Mouse (Mus musculus) CD4-positive, CD25-positive, alpha-beta regulatory T cell, adult 2 months (primary cell): ENCODE results near the gene Rfc4.

Experiments used
- DNase-seq: peaks from one replicate; pipeline ENCODE4 v3.0.0-alpha.2; 2012; ENCODE audit warnings: low read depth, low spot score

Rfc4 gene

DNA sequence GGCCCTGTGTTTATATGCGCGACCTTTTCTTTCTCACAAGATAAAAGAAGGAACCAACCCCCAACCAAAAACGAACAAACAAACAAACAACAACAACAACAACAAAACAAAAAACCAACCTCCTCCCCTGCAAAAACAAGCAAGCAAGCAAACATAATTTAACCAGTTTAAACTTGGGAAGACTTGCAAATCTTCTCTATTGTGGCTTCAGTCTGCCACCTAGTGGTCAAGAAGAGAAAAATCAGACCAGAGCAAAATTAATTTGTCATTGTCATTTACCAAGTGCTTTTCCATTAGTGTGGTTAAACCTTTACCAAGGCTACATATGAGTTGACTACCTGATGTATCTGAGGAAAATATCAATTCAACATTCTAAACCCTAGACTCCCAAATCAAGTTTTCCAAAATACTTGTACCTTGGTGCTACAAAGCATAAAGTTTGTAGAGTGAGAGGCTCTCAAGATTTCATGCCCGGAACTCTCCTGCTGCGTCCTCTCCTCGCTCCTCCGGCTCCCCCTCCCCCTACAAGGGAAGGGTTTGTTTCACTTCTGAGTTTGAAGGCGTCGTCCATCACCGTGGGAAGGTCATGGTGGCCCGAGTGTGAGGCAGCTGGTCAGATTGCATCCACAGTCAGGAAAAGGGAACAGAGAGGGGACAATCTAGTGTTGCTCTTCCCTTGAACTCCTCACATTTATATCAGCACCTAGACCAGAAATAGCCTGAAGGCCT, 8.0 kb upstream of the Rfc4 start:
- DNase-seq: peak; percentile 83

DNA sequence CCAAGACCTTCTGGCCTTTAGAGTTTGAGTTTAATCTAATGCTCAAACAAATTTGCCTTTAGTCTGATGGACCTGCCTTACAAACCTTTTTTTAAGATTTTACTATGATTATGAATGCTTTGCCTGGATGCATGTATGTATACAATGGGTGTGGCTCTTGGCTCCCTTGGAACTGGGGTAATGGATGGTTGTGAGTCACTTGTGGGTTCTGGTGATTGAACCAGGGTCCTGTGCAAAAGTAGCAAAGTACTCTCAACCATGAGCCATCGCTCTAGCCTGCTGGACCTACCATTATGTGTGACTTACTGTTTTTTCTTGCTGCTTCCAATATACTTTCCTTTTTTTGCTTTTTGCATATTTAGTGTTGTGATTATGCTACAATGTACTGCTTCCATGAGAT, 4.8 kb upstream of the Rfc4 start:
- no peak for DNase-seq

- no peak for DNase-seq
Observed at GRCm38 (mm10) chr16:23130303-23130702, 2.8 kb upstream of the Rfc4 start.

DNA sequence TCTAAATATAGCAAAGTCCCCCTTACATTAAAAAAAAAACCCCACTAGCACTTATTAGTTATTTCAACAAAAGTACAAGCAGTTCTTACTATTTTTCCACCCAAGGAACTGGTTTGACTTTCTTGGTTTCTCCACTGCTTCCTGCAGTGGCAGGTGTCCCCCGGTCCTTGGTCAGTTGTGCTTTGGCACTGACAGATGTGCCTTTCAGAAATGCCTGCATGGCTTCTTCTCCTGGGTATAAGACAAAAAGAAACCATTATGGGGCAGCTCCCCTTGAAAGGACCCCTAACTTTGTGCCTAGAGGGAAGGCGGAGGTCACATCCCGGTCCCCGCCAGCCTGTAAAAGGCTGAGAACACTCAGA, 245 bp downstream of the Rfc4 start:
- no peak for DNase-seq

DNA sequence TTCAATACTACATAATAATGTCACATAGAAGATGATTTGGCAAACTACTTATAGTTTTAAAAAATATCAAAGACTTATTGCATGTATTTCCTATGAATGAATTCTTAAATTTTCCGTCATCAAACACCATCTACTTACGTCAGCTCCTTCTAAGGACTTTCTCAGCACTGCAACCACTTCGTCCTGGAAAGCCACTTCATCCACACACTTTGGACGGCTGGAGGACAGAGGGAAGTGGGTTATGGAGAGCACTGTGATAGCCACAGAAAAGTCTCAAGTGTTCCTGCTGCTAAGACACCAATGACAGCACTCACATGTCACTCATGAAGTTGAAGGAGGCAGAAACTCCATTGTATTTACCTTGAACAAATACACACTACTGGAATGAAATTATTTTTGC, 3.1 kb downstream of the Rfc4 start:
- DNase-seq: no peak

DNA sequence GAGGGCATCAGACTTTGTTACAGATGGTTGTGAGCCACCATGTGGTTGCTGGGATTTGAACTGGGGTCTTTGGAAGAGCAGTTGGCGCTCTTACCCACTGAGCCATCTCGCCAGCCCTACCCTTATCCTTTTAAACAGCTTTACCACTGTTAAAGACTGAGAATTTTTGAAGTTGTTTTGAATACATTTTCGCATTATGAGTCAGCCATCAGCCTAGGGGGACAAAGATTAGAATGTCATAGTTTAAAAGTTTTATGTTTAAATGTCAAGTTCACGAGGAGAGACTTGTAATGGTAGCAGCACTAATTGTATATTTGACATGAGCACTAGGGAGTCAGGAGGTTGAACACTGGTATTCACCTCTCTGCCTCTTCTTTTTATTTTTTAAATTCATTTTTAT, 4.4 kb downstream of the Rfc4 start:
- no peak for DNase-seq

DNA sequence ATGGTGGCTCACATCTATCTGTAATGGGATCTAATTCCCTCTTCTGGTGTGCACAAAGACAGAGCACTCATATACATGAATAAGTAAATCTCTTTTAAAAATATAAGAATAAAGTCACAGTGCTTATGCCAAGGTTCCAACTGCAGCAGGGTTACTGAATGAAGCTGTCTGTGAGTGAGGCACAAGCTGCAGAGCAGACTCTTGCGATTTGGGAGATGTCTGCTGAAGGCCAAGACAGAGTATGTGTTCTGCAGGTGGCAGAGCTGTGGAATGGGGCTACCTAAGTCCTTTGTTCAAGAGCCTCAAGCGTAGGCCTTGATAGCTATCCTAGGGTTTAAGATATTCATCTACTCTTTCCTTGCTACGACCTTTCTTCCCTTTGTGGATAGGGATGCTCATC, 5.1 kb downstream of the Rfc4 start:
- DNase-seq: no peak

- no peak for DNase-seq
Observed at GRCm38 (mm10) chr16:23117173-23117572, 10.4 kb downstream of the Rfc4 start.

- no peak for DNase-seq
Observed at GRCm38 (mm10) chr16:23115486-23115885, 12.1 kb downstream of the Rfc4 start.

DNA sequence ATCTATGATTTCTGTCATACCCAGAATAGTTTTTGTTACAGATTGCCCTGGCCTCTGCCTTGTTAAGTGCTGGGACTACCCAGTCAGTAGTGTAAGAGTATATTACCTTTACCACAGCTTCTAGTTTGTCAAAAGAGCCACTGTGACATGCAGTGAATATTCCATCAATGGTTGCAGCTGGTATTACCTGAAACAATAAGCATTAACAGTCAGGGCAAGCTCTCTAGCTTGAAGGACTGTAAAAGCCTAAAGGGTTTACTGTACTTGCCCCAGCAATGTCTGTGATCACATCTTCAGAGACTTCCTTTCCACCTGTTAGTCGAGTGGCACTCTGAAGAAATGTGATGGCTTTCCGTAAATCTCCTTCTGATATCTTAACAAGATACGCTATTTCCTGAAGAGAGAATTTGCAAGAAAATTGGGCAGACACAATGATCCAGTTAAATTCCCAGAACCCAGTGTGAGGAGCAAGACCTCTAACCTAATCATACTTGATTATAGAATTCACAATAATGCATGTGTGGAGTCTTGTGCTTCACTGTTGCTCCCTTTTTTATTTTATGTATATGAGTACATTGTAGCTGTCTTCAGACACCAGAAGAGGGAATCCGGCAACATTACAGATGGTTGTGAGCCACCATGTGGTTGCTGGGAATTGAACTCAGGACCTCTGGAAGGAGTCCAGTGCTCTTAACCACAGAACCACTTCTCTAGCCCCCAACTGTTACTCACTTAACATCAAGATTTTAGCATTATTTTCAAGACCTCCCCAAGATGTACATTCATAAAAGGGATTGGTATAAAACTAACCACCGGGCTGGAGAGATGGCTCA, 13.0 kb downstream of the Rfc4 start:
- DNase-seq: no peak

DNA sequence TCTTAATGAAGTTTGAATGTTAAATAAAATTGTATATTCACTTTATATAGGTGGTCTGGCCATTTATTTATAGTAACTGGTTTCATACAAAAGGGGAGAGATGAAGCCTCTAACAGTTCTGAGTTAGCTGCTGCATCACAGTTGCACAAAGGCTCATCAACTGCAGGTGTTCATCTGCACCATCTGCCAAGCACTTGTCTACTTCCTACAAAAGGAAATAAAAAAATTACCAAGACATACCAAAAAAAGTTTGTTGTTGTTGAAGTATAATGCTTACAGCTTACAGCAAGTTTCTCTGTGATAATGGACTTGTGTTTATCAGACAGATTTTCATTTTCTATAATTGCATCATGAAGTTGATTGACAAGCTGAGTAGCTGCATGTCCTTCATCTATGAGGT, 13.6 kb downstream of the Rfc4 start:
- no peak for DNase-seq

GRCm38 (mm10) chr16:23112861-23113435, 14.6 kb downstream of the Rfc4 start:
- DNase-seq: no peak

DNA sequence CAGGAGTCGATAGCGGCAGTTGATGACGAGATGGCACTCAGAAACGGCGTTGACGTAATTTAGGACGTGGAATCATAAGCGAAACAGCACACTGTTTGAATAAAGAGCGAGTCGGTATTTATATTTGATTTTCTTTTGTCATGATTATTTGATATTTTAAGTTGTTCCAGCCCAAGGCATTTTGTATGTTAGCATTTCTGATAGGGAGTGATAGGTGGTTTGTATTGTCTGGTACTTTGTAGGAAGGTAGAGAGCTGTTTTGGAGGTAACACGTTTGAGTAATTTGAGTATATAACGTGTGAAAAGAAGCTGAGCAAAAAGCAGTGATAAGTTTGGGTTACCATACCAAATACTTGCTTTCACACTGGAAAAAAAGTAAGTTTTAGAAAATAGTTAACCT, 15.2 kb downstream of the Rfc4 start:
- no peak for DNase-seq

DNA sequence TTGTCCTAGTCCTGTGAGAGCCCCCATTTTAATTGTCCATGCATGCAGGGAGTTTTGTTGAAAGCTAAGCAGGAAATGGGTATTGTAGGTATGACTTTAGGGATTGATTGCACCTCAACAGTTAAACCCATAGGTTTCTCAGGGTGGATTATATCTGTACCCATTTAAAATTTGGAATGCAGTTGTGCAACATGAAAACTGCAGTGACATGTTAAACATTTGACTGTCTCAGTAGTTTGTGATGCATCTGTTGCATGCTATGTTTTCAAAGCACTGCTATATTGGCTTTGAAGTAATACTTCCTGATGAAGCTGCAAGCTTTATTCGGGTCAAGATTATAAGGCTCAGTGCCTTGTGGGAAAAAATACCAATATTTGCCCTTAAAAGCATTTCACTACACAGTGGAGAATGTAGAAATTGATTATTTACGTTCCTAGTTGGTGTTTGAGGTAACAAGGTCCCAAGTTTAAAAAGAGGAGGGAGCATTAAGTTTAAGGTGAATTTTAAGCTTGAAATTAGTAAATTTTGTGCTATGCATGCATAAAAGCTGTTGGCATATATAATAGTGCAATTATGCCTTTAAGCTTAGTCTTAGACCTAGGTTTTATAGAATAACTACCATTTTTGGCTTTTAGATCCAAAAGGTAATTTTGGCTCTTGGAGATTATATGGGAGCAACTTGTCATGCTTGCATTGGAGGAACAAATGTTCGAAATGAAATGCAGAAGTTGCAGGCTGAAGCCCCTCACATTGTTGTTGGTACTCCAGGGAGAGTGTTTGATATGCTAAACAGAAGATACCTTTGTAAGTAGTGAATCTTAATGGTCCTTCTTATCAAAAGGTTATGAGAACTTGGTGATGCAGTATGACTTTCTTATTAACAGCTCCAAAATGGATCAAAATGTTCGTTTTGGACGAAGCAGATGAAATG, 17.9 kb downstream of the Rfc4 start:
- peak; percentile 12 for DNase-seq

DNA sequence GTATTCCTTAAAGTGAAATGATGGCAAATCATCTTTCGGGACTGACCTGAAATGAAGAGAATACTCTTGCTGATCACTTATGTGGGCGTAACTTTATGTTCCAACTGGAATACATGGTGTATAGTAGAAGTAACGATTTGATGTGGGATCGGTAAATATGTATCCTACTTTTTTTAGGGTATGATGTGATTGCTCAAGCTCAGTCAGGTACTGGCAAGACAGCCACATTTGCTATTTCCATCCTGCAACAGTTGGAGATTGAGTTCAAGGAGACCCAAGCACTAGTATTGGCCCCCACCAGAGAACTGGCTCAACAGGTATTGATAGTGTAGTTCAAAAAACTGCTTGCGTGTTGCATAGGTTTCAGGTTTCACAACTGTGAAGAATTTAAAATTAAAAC, 18.6 kb downstream of the Rfc4 start:
- DNase-seq: peak; percentile 13

DNA sequence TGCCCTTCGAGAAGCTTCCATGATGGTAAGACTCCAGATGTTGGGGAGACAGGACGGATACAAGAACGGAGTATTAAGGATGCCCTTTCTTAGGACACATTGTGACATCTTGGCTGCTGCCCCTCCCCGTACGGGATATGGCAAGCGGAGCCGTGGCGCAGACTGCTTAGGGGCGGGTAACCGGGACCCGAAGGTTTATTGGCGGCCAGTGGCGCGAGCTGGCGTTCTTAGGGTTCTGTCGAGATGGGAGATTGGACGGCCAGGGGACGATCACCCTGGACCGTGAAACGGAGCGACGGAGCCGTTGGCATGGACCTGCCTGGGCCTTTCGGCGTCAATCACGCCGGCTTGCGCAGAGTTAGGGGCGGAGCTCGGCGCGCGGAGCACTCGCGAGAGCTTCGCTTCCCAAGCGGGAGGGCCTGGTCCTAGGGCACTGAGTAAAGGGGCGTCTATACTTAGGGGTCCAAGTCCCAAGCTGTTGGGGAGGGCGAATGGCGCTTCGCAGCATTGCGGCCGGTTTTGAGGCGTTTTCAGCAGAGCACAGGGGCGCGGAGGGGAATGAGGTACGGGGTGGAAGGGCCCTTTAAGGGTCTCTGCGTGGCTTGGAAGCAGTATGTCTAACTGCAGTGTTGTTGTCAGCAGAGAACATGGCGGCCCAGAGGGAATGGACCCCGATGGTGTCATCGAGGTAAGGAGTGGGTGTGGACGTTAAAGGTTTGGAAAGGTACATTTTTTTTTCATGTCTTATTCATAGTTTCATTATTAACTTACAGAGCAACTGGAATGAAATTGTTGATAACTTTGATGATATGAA, 19.4 kb downstream of the Rfc4 start:
- peak; percentile 87 for DNase-seq

DNA sequence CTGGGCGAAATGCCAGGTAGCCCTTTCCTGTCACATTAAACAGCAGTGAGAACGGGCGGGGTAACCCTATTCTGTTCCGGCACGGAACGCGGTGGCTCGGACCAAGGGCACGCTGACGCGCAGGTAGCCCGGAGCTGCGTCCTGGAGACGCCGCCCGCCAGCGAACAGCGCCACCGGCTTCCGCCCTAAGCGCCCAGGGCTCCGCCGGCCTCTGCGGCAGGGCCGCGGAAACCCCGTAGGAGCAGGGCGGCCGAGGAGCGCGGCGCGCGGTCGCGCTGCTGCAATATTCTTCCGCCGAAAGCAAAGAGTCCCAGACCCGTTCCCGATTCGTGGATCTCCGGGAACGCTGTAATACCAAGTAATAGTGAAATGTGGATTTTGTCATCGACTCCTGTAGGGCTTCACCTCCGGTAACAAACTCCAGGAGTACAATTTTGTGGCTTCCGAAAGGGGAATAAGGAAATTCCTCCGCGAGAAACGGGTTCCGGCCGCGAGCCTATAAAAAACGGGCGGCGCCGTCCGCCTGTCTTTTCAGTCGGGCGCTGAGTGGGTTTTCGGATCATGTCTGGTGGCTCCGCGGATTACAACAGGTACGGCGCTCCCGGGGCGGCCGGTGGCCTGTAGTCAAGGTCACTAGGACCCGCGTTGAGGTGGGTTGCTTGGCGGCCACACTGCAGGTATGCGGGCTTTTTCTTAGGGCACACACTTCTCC, 20.1 kb downstream of the Rfc4 start, which contains the start of gene Eif4a2:
Gene Eif4a2, plus strand, starts transcription at position 214 of the 712 bp plus-strand sequence.
- peak; percentile 95 for DNase-seq

DNA sequence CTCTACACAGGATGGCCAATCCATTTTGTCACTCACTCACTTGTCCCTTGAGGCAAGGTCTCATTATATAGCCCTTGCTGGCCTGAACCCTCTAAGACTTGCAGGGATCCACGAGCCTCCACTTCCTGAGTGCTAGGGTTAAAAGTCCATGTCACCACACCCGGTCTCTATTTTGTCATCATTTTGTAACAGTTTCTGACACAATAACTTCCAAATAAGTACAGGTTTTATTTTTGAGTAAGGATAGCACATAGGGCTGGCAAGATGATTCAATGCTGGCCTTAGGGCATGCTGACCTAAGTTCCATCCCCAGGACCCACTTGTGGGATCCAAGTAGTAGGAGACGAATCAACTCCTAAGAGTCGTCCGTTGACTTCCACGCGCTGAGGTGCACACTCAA, 21.4 kb downstream of the Rfc4 start:
- DNase-seq: no peak

GRCm38 (mm10) chr16:23103841-23104240, 23.7 kb downstream of the Rfc4 start:
- DNase-seq: peak; percentile 25
